Comparison of ENCODE assay signal across 8 mouse cellular contexts in genomic region chrX:128576269-128576871, GRCm38 (mm10).
DNase-seq lines count a peak whose midpoint lies in the region.
"Had no signal": no experiment of that assay in that cellular context is flagged by ENCODE, and none has a peak within 500 bp of the region (broad histone marks: within the 10 kb centered on the region; RNA-seq: fewer than 3 reads in every experiment).

No protein-coding gene starts in this region.

- peak; percentile 23 to 38 for DNase-seq in left cerebral cortex, postnatal 14 days (ENCODE audit: low spot score in 2 of 2)
- no peak for DNase-seq in left cerebral cortex, adult 8-10 months (ENCODE audit: low spot score in 2 of 2)
- peak; percentile 44 for DNase-seq in brain, adult 2 months (ENCODE audit: low read depth, low spot score)
- peak; percentile 3 for DNase-seq in hindbrain, embryonic 10.5 days (ENCODE audit: low spot score)
- DNase-seq in retina, adult 2 months (ENCODE audit: low read depth, low spot score) = peak; percentile 8
- no peak for DNase-seq in spleen, adult 18-20 months
- no peak for DNase-seq in thymus, postnatal 0 days (ENCODE audit: low spot score)

- no peak overlapping the region for H3K4me3 ChIP-seq in hindbrain, embryonic 10.5 days
- H3K4me3 ChIP-seq: heart, embryonic 15.5 days had no signal

- H3K4me1 ChIP-seq in hindbrain, embryonic 10.5 days (replicated peaks) = no peaks in the 10 kb centered on the region
- H3K4me1 ChIP-seq: heart, embryonic 15.5 days had no signal

- WGBS in hindbrain, embryonic 10.5 days = 11% methylated on average over 5 of the region's 5 CpGs

- no peaks in the 10 kb centered on the region for H3K9me3 ChIP-seq in hindbrain, embryonic 10.5 days
- H3K9me3 ChIP-seq: heart, embryonic 15.5 days had no signal

- no peaks in the 10 kb centered on the region for H3K27me3 ChIP-seq in hindbrain, embryonic 10.5 days (ENCODE audit: insufficient read depth, poor library complexity, severe bottlenecking)
- H3K27me3 ChIP-seq: heart, embryonic 15.5 days had no signal

- H3K27ac ChIP-seq in hindbrain, embryonic 10.5 days = no peak overlapping the region
- H3K27ac ChIP-seq: heart, embryonic 15.5 days had no signal

- H3K36me3 ChIP-seq in hindbrain, embryonic 10.5 days = no peaks in the 10 kb centered on the region
- H3K36me3 ChIP-seq: heart, embryonic 15.5 days had no signal

- intact Hi-C loops in left cerebral cortex, postnatal 14 days (cut with DNase I) = no loop called here

Comparison
In these comparisons a context has a peak if more than half of its experiments do, and no peak if none do; other contexts are left out.
1. DNase-seq: peak in left cerebral cortex, postnatal 14 days (2 of 2), brain, adult 2 months (single experiment), hindbrain, embryonic 10.5 days (single experiment) and retina, adult 2 months (single experiment); none in left cerebral cortex, adult 8-10 months (0 of 2), spleen, adult 18-20 months (0 of 2) and thymus, postnatal 0 days (single experiment).